Mouse (Mus musculus) gastrocnemius, postnatal 25 days (tissue): ENCODE measurements around the gene Syt14. TPM values are rescaled to one million over a fixed set of nuclear protein-coding genes. Genes with fewer than 3 reads are reported as not detected.

Source experiments
- DNase-seq: peaks from one replicate; pipeline ENCODE4 v3.0.0; 2022
- total RNA-seq, 2 experiments: library from RNA; stranded (reverse); gene quantifications; 1 replicate in 1 of 2; 2 replicates in 1 of 2; pipeline ENCODE4 v1.2.3; 2021

Gene Syt14
- total RNA-seq, 2 experiments from 2014 or later, result 0.08 to 0.20 TPM

DNA sequence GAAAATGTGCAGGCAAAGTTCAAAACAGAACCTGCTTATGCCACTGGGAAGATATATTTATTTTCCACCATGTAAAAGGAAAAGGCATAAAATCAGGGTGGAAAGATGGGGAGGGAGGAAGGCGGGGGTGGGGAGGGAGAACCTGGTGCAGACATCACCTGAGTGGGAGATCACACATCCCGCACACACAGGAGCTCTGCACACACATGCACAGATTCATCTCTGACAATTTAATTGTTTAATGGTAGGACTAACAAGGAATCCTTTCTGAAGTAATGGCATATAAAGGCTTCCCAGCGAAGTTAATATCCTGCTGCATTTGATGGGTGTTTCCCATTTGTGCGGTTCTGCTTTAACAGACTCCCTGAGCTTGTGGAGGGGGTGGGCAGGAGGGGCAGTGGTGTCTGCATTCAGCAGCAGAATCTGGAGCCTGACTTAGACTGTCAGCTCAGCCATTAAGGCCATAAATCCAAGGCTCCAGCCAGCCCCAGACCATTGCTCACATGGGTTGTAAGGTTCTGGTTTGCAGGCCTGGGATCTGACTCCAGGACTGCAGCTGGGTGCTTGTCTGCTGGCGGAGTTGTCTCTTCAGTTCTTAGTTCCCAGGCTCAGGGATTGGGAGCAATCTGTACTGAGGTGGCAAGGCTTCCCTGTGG is 174.1 kb downstream of the Syt14 start:
- no peak for DNase-seq

DNA sequence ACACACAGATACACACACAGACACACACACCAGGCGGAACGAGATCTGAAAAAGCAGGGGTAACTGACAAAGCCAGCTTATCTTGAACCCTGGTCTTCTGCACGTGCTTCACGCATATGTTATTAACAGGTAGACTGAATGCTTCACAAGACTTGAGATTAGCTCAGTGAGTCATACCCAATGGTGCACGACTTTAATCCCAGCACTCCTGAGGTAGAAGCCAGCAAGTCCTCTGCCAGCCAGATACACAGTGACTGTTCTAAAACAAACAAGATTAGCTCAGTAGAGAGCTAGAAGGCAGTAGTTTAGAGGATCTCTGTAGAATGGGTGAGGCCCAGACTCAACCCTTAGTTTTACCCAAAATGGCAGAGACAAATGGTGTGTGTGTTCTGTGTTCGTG is 175.3 kb downstream of the Syt14 start:
- DNase-seq, result no peak

GRCm38 (mm10) chr1:192857582-192857981 is 178.0 kb downstream of the Syt14 start:
- no peak for DNase-seq

DNA sequence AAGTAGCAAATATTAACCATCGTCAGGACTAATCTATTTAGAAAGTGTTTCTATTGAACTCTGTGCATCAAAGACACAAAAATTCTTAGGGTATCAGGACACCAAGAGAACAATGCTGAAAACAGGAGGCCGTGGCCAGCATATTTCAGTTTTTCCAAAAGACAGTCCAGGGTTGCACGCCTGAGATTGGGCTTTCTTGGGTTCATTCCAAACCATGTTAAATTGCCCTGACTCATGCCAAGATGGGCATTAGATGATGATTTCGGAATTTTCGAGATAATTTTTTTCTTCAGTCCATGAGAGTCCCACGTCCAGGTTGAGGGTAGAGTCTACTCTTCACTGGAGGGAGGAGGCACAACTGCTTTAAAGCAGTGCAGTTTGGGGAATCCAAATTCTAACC is 178.6 kb downstream of the Syt14 start:
- no peak for DNase-seq

GRCm38 (mm10) chr1:192856411-192856810 is 179.2 kb downstream of the Syt14 start:
- DNase-seq, result no peak

GRCm38 (mm10) chr1:192855474-192856230 is 179.9 kb downstream of the Syt14 start, which contains the start of gene Sertad4:
Gene Sertad4, minus strand, starts transcription at chr1:192855756.
- peak; percentile 66 for DNase-seq

GRCm38 (mm10) chr1:192854819-192855271 is 180.7 kb downstream of the Syt14 start:
- peak; percentile 61 for DNase-seq

- no peak for DNase-seq
Observed at GRCm38 (mm10) chr1:192853988-192854818, 181.4 kb downstream of the Syt14 start.

DNA sequence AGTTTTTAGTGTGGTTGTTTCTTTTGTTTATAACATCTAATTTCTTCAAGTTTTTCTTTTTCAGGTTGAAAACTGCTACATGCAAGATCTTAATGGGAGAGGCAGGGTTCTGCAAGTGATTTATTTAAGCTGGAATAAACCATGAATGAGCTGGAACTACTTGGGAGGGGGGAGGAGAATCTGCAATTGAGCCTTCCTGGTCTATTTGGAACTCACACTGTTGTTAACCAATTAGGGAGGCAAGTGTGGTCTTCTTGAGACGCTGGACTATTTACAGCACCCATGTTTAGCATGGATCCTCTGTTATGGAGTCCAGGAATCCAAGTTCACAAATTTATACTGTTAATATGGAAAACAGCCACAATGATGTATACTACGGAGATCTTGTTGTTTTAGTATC is 182.1 kb downstream of the Syt14 start:
- DNase-seq, result no peak

- no peak for DNase-seq
Observed at GRCm38 (mm10) chr1:192852047-192852446, 183.5 kb downstream of the Syt14 start.

- peak; percentile 71 for DNase-seq
Observed at GRCm38 (mm10) chr1:192851640-192852039, 183.9 kb downstream of the Syt14 start.

DNA sequence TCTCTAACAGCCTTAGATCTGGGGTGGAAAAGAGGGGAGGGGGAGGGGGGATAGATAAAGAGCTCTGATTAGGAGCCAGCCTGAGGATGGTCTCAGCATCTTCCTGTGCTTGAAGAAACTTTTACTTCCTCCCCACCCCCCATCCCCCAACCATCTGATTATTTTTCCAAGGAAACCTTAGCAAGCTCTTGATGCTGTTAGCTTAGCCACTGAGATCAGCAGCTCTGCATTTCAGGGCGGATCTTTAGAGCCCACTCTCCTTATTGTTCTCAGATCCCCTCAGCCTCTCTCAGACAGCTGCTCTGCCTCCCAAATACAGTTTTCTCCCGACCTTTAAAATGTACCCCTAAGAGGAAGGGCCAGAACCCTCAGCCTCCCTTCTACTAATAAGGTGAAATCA is 184.4 kb downstream of the Syt14 start:
- no peak for DNase-seq

- no peak for DNase-seq
Observed at GRCm38 (mm10) chr1:192849616-192850015, 186.0 kb downstream of the Syt14 start.

GRCm38 (mm10) chr1:192847254-192847653 is 188.3 kb downstream of the Syt14 start:
- no peak for DNase-seq

Other genes with a start within 250 kb of the Syt14 start
- gene Sertad4, start 180.0 kb downstream of the Syt14 start, total RNA-seq, result 1 to 10 TPM; 3.4 to 3.7 TPM
- gene Diexf, start 94.5 kb upstream of the Syt14 start, total RNA-seq, result 10 to 100 TPM in 1 of 2 experiments, 1 to 10 TPM in 1; 6.2 to 10.0 TPM
- gene Irf6, start 117.3 kb upstream of the Syt14 start, total RNA-seq, result 1 to 10 TPM; 1.2 to 1.3 TPM
- gene A130010J15Rik, start 132.3 kb upstream of the Syt14 start, total RNA-seq, result 1 to 10 TPM; 2.3 to 3.1 TPM
- gene Traf3ip3, start 165.9 kb upstream of the Syt14 start, total RNA-seq, result 1 to 10 TPM; 2.1 to 3.3 TPM
- gene Lamb3, start 171.9 kb upstream of the Syt14 start, total RNA-seq, result 1 to 10 TPM; 2.0 to 2.7 TPM
- 1 to 10 TPM; 6.3 to 7.9 TPM for gene Hsd11b1, start 228.3 kb upstream of the Syt14 start, total RNA-seq
- gene G0s2, start 237.4 kb upstream of the Syt14 start, total RNA-seq, result 10 to 100 TPM; 14.8 to 47.8 TPM